Mouse (Mus musculus) c-Kit-positive CD71-positive TER-119-positive erythroid progenitor cells, embryonic 14.5 days (primary cell): ENCODE data around the gene Chordc1.
"Not testable (repeated sequence)": the region's sequence is repeated elsewhere in the genome, so short reads cannot be mapped to it uniquely, and the experiment has no call there.

ENCODE experiments used
- DNase-seq: peaks from one replicate; pipeline ENCODE4 v3.0.0-alpha.2; 2013; ENCODE audit warnings: low spot score

The Chordc1 gene

GRCm38 (mm10) chr9:18291571-18292429, at the start of gene Chordc1:
Chordc1 (plus strand) TSS chr9:18292125.
- peak; percentile 91 for DNase-seq

- DNase-seq: no peak
Observed at GRCm38 (mm10) chr9:18275901-18276300, 16.0 kb upstream of the Chordc1 start.

- no peak for DNase-seq
Observed at GRCm38 (mm10) chr9:18276844-18277243, 15.1 kb upstream of the Chordc1 start.

GRCm38 (mm10) chr9:18277497-18277896, 14.4 kb upstream of the Chordc1 start:
- DNase-seq: peak; percentile 18

GRCm38 (mm10) chr9:18278693-18279092, 13.2 kb upstream of the Chordc1 start:
- not testable (repeated sequence) for DNase-seq

- DNase-seq: no peak
Observed at GRCm38 (mm10) chr9:18292443-18292922, 558 bp downstream of the Chordc1 start.

GRCm38 (mm10) chr9:18293026-18293781, 1.3 kb downstream of the Chordc1 start:
- no peak for DNase-seq

GRCm38 (mm10) chr9:18298301-18298700, 6.4 kb downstream of the Chordc1 start:
- DNase-seq: no peak

GRCm38 (mm10) chr9:18319990-18320389, 28.1 kb downstream of the Chordc1 start:
- DNase-seq: no peak
